Mouse (Mus musculus) ES-Bruce4 (cell line): ENCODE measurements around the gene Phf7. TPM values are rescaled to one million over a fixed set of nuclear protein-coding genes. Genes with fewer than 3 reads are reported as not detected.

ENCODE experiments used
- H3K27ac ChIP-seq: 2 replicates; pipeline ENCODE4 v1.5.1; 2012; ENCODE audit warnings: low read length, inconsistent platforms; ENCODE audit not compliant: insufficient read depth
- H3K27me3 ChIP-seq: 2 replicates; pipeline ENCODE4 v1.6.1; 2012; ENCODE audit warnings: mild to moderate bottlenecking, low read length, inconsistent platforms; ENCODE audit not compliant: control insufficient read depth, poor library complexity, insufficient read depth, severe bottlenecking
- H3K36me3 ChIP-seq: 2 replicates; pipeline ENCODE4 v1.6.1; 2012; ENCODE audit warnings: inconsistent platforms, mild to moderate bottlenecking, low read length, moderate library complexity; ENCODE audit not compliant: control insufficient read depth, poor library complexity, insufficient read depth, severe bottlenecking
- H3K4me1 ChIP-seq: one replicate; pipeline ENCODE4 v1.8.1; 2011; ENCODE audit warnings: low read length; ENCODE audit not compliant: control insufficient read depth, insufficient read depth
- H3K4me3 ChIP-seq: 2 replicates; pipeline ENCODE4 v1.5.1; 2011; ENCODE audit warnings: low read depth, mild to moderate bottlenecking, low read length
- H3K9ac ChIP-seq: 2 replicates; pipeline ENCODE4 v1.6.1; 2012; ENCODE audit warnings: low read depth, mild to moderate bottlenecking, inconsistent platforms; ENCODE audit not compliant: poor library complexity, severe bottlenecking
- H3K9me3 ChIP-seq: replicated peaks from 2 replicates; pipeline ENCODE4 v1.6.1; 2012; ENCODE audit warnings: mild to moderate bottlenecking, low read length, inconsistent platforms; ENCODE audit not compliant: control insufficient read depth, poor library complexity, insufficient read depth, severe bottlenecking
- CTCF ChIP-seq: IDR thresholded peaks from one replicate; pipeline ENCODE4 v1.8.1; 2011; ENCODE audit warnings: low read depth, low read length
- EP300 ChIP-seq: IDR thresholded peaks from 2 replicates; pipeline ENCODE4 v1.6.1; 2011; ENCODE audit warnings: low read depth, low read length; ENCODE audit not compliant: insufficient read depth
- POLR2A ChIP-seq: IDR thresholded peaks from one replicate; pipeline ENCODE4 v1.8.1; 2011; ENCODE audit warnings: low read length; ENCODE audit not compliant: insufficient read depth
- polyA plus RNA-seq: library from polyadenylated mRNA; stranded (reverse); fragments of >200 nt; gene quantifications from 2 replicates; pipeline ENCODE4 v1.2.4, GENCODE M21; 2011; ENCODE audit warnings: low read depth; ENCODE audit not compliant: missing spikeins, insufficient read depth, insufficient read length

The Phf7 gene
- polyA plus RNA-seq, 1 experiment: 15.3 TPM

GRCm38 (mm10) chr14:31217666-31218065 lies 33.5 kb downstream of the Phf7 start, which contains the start of gene Sema3g:
Sema3g (plus strand) TSS chr14:31217860.
- H3K27ac ChIP-seq: no peak within 1 kb of the TSS
- H3K9me3 ChIP-seq: no peaks in the 10 kb centered on the region
- H3K36me3 ChIP-seq: no peaks in the 10 kb centered on the region
- H3K4me1 ChIP-seq: no peaks in the 10 kb centered on the region
- H3K27me3 ChIP-seq: no peaks in the 10 kb centered on the region
- H3K9ac ChIP-seq: no peak within 1 kb of the TSS
- TF ChIP-seq CTCF (peak; percentile 48), EP300 (no peak)
- H3K4me3 ChIP-seq: no peak within 1 kb of the TSS

- Histone ChIP-seq H3K9ac (no peak within 1 kb of the TSS), H3K27me3 (no peaks in the 10 kb centered on the region), H3K9me3 (no peaks in the 10 kb centered on the region), H3K4me1 (no peaks in the 10 kb centered on the region), H3K27ac (no peak within 1 kb of the TSS), H3K4me3 (no peak within 1 kb of the TSS), H3K36me3 (no peaks in the 10 kb centered on the region)
- TF ChIP-seq POLR2A (no peak), EP300 (no peak), CTCF (no peak)
Measured at GRCm38 (mm10) chr14:31216846-31217245, 34.3 kb downstream of the Phf7 start, which contains the start of gene Nisch. Nisch (minus strand) TSS chr14:31216946.

DNA sequence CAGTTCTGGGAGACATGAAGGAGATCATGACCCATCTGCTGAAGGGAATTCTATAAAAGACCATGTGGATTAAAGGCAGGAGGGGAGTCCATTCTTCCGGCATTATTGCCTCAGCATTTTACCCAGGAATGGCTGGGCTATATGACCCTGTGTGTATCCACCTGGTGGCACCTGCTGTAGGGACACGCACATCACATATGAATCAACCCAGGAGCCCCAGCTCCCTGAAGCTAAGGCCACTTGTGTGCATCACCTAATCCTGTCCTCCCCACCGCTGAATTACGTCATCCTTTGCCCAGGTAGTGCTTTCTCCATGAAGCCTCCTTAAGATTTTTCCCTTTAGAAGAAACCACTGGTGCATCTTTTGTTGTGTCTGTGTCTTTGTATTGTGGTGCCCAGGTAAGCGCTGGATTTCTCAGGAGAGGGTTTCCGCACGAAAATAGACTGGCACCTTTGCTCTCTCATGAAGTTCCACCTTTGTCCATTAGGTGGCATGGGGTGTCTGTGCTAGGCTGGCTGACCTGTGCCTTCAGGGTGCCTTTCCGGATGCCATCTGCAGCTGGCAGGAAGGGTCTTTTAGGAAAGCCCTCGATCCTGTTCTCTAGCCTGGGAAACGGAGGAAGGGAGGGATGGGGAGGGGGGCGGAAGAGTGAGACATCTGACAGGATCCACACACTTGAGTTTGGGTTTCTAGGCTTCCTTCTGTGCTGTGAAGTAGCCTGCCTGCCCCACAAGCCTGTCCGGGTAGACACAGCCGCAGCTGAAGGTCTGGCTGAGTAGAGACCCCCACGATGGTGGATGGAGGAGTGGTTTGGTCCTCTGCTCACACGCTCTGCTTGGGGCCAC lies 35.7 kb downstream of the Phf7 start:
- Histone ChIP-seq H3K9ac (no peak overlapping the region), H3K36me3 (no peaks in the 10 kb centered on the region), H3K27ac (no peak overlapping the region), H3K27me3 (no peaks in the 10 kb centered on the region), H3K9me3 (no peaks in the 10 kb centered on the region), H3K4me1 (no peaks in the 10 kb centered on the region), H3K4me3 (no peak overlapping the region)
- TF ChIP-seq EP300: no peak
- no peak for TF ChIP-seq POLR2A
- peak; percentile 70 for TF ChIP-seq CTCF

GRCm38 (mm10) chr14:31214684-31215083 lies 36.4 kb downstream of the Phf7 start:
- no peaks in the 10 kb centered on the region for H3K27me3 ChIP-seq
- no peaks in the 10 kb centered on the region for H3K36me3 ChIP-seq
- H3K9ac ChIP-seq: no peak overlapping the region
- no peak for TF ChIP-seq EP300
- TF ChIP-seq CTCF: no peak
- no peak for TF ChIP-seq POLR2A
- H3K27ac ChIP-seq: no peak overlapping the region
- H3K9me3 ChIP-seq: no peaks in the 10 kb centered on the region
- no peak overlapping the region for H3K4me3 ChIP-seq
- H3K4me1 ChIP-seq: no peaks in the 10 kb centered on the region

- Histone ChIP-seq H3K27me3 (no peaks in the 10 kb centered on the region), H3K9ac (no peak overlapping the region), H3K27ac (no peak overlapping the region), H3K4me3 (no peak overlapping the region), H3K36me3 (no peaks in the 10 kb centered on the region), H3K9me3 (no peaks in the 10 kb centered on the region), H3K4me1 (no peaks in the 10 kb centered on the region)
- TF ChIP-seq CTCF (no peak), EP300 (no peak), POLR2A (no peak)
Measured at GRCm38 (mm10) chr14:31213868-31214267, 37.2 kb downstream of the Phf7 start.

- no peaks in the 10 kb centered on the region for H3K36me3 ChIP-seq
- H3K27ac ChIP-seq: no peak overlapping the region
- no peak overlapping the region for H3K9ac ChIP-seq
- H3K9me3 ChIP-seq: no peaks in the 10 kb centered on the region
- no peaks in the 10 kb centered on the region for H3K4me1 ChIP-seq
- no peaks in the 10 kb centered on the region for H3K27me3 ChIP-seq
- TF ChIP-seq POLR2A: no peak
- H3K4me3 ChIP-seq: no peak overlapping the region
Measured at GRCm38 (mm10) chr14:31212499-31212898, 38.6 kb downstream of the Phf7 start.
